Mouse (Mus musculus): Measurements from ENCODE around the gene Eif4e. TPM values are rescaled to one million over a fixed set of nuclear protein-coding genes. Genes with fewer than 3 reads are reported as not detected.
"Not testable (repeated sequence)": the region's sequence is repeated elsewhere in the genome, so short reads cannot be mapped to it uniquely, and the experiment has no call there.

Eif4e gene
- polyA plus RNA-seq, 1 experiment: 409 TPM

- Histone ChIP-seq H3K4me1 (ENCODE audit: control insufficient read depth, insufficient read depth, low read length) (no peaks in the 10 kb centered on the region), H3K27me3 (ENCODE audit: control insufficient read depth, insufficient read depth, low read length, poor library complexity, severe bottlenecking) (no peaks in the 10 kb centered on the region), H3K27ac (ENCODE audit: insufficient read depth, low read length) (no peak overlapping the region), H3K4me3 (ENCODE audit: low read depth, low read length) (no peak overlapping the region), H3K36me3 (ENCODE audit: control insufficient read depth, insufficient read depth, low read length, poor library complexity, severe bottlenecking) (peaks cover 46% of the 10 kb centered on the region), H3K9me3 (replicated peaks; ENCODE audit: control insufficient read depth, insufficient read depth, low read length, poor library complexity, severe bottlenecking) (no peaks in the 10 kb centered on the region), H3K9ac (ENCODE audit: low read depth, poor library complexity, severe bottlenecking) (no peak overlapping the region)
- TF ChIP-seq EP300 (IDR thresholded peaks at IDR 0.05; ENCODE audit: insufficient read depth, low read depth, low read length): no peak
- no peak for TF ChIP-seq CTCF (IDR thresholded peaks at IDR 0.05; ENCODE audit: low read depth, low read length)
- no peak for TF ChIP-seq POLR2A (IDR thresholded peaks at IDR 0.05; ENCODE audit: insufficient read depth, low read length)
Measured at GRCm38 (mm10) chr3:138550336-138551123, 24.6 kb downstream of the Eif4e start.

GRCm38 (mm10) chr3:138555279-138555678 lies 29.3 kb downstream of the Eif4e start:
- not testable (repeated sequence) for H3K27ac ChIP-seq (ENCODE audit: insufficient read depth, low read length); H3K4me3 ChIP-seq (ENCODE audit: low read depth, low read length); H3K9me3 ChIP-seq (replicated peaks; ENCODE audit: control insufficient read depth, insufficient read depth, low read length, poor library complexity, severe bottlenecking); H3K4me1 ChIP-seq (ENCODE audit: control insufficient read depth, insufficient read depth, low read length); H3K27me3 ChIP-seq (ENCODE audit: control insufficient read depth, insufficient read depth, low read length, poor library complexity, severe bottlenecking); H3K9ac ChIP-seq (ENCODE audit: low read depth, poor library complexity, severe bottlenecking)
- peaks cover 45% of the 10 kb centered on the region for H3K36me3 ChIP-seq (ENCODE audit: control insufficient read depth, insufficient read depth, low read length, poor library complexity, severe bottlenecking)

GRCm38 (mm10) chr3:138558529-138558928 lies 32.5 kb downstream of the Eif4e start:
- TF ChIP-seq CTCF (IDR thresholded peaks at IDR 0.05; ENCODE audit: low read depth, low read length): no peak
- no peak for TF ChIP-seq POLR2A (IDR thresholded peaks at IDR 0.05; ENCODE audit: insufficient read depth, low read length)
- no peak for TF ChIP-seq EP300 (IDR thresholded peaks at IDR 0.05; ENCODE audit: insufficient read depth, low read depth, low read length)
- Histone ChIP-seq H3K27me3 (ENCODE audit: control insufficient read depth, insufficient read depth, low read length, poor library complexity, severe bottlenecking) (no peaks in the 10 kb centered on the region), H3K4me3 (ENCODE audit: low read depth, low read length) (no peak overlapping the region), H3K27ac (ENCODE audit: insufficient read depth, low read length) (no peak overlapping the region), H3K9me3 (replicated peaks; ENCODE audit: control insufficient read depth, insufficient read depth, low read length, poor library complexity, severe bottlenecking) (no peaks in the 10 kb centered on the region), H3K4me1 (ENCODE audit: control insufficient read depth, insufficient read depth, low read length) (peaks cover 3% of the 10 kb centered on the region), H3K9ac (ENCODE audit: low read depth, poor library complexity, severe bottlenecking) (no peak overlapping the region), H3K36me3 (ENCODE audit: control insufficient read depth, insufficient read depth, low read length, poor library complexity, severe bottlenecking) (peaks cover 22% of the 10 kb centered on the region)

DNA sequence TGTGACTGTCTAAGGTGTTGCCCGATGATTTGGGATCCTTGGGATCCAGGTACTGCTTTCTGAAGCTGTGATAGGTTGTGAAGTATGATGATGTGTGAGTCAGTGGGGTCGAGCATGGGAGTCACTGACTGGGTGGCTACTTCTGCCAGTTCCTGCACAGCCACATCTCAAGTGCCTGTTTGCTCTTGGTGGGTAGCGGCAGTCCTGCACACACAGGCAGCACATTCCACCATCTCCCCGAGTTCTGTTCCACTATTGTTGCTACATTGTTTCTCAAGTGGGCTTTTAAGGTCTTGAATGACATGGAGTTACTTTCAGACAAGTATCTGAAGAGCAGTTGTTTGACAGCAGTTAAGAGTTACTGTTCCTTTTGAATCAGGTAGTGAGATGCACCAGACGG lies 34.3 kb downstream of the Eif4e start:
- H3K36me3 ChIP-seq (ENCODE audit: control insufficient read depth, insufficient read depth, low read length, poor library complexity, severe bottlenecking): peaks cover 15% of the 10 kb centered on the region
- no peak overlapping the region for H3K9ac ChIP-seq (ENCODE audit: low read depth, poor library complexity, severe bottlenecking)
- no peak overlapping the region for H3K27ac ChIP-seq (ENCODE audit: insufficient read depth, low read length)
- H3K4me3 ChIP-seq (ENCODE audit: low read depth, low read length): no peak overlapping the region
- H3K27me3 ChIP-seq (ENCODE audit: control insufficient read depth, insufficient read depth, low read length, poor library complexity, severe bottlenecking): no peaks in the 10 kb centered on the region
- no peak for TF ChIP-seq CTCF (IDR thresholded peaks at IDR 0.05; ENCODE audit: low read depth, low read length)
- no peak for TF ChIP-seq POLR2A (IDR thresholded peaks at IDR 0.05; ENCODE audit: insufficient read depth, low read length)
- TF ChIP-seq EP300 (IDR thresholded peaks at IDR 0.05; ENCODE audit: insufficient read depth, low read depth, low read length): no peak
- no peaks in the 10 kb centered on the region for H3K9me3 ChIP-seq (replicated peaks; ENCODE audit: control insufficient read depth, insufficient read depth, low read length, poor library complexity, severe bottlenecking)
- peaks cover 3% of the 10 kb centered on the region for H3K4me1 ChIP-seq (ENCODE audit: control insufficient read depth, insufficient read depth, low read length)

DNA sequence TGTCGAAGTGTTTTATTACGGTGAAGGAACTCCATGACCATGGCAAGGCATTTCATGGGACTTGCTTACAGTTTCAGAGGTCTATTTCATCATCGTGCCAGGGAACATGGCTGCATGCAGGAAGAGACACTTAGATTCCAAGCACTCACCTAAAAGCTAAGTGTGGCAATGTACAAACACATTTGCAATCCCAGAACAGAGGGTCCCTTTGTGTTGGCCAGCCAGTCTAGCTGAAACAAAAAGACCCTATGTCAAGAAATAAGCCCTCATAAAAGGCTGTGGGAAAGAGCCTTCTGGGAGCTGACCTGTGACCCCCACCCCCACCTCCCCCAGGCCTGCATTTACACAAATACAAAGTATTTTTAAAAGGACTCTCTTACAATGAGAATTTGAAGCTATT lies 34.9 kb downstream of the Eif4e start:
- Histone ChIP-seq H3K27me3 (ENCODE audit: control insufficient read depth, insufficient read depth, low read length, poor library complexity, severe bottlenecking) (no peaks in the 10 kb centered on the region), H3K9me3 (replicated peaks; ENCODE audit: control insufficient read depth, insufficient read depth, low read length, poor library complexity, severe bottlenecking) (no peaks in the 10 kb centered on the region), H3K36me3 (ENCODE audit: control insufficient read depth, insufficient read depth, low read length, poor library complexity, severe bottlenecking) (peaks cover 15% of the 10 kb centered on the region), H3K27ac (ENCODE audit: insufficient read depth, low read length) (no peak overlapping the region), H3K4me1 (ENCODE audit: control insufficient read depth, insufficient read depth, low read length) (peaks cover 3% of the 10 kb centered on the region), H3K9ac (ENCODE audit: low read depth, poor library complexity, severe bottlenecking) (no peak overlapping the region), H3K4me3 (ENCODE audit: low read depth, low read length) (no peak overlapping the region)
- TF ChIP-seq CTCF (IDR thresholded peaks at IDR 0.05; ENCODE audit: low read depth, low read length): no peak
- TF ChIP-seq EP300 (IDR thresholded peaks at IDR 0.05; ENCODE audit: insufficient read depth, low read depth, low read length): no peak
- TF ChIP-seq POLR2A (IDR thresholded peaks at IDR 0.05; ENCODE audit: insufficient read depth, low read length): no peak

GRCm38 (mm10) chr3:138578867-138579266 lies 52.9 kb downstream of the Eif4e start:
- H3K4me1 ChIP-seq (ENCODE audit: control insufficient read depth, insufficient read depth, low read length): no peaks in the 10 kb centered on the region
- no peak overlapping the region for H3K27ac ChIP-seq (ENCODE audit: insufficient read depth, low read length)
- no peak overlapping the region for H3K9ac ChIP-seq (ENCODE audit: low read depth, poor library complexity, severe bottlenecking)
- TF ChIP-seq CTCF (IDR thresholded peaks at IDR 0.05; ENCODE audit: low read depth, low read length) (no peak), POLR2A (IDR thresholded peaks at IDR 0.05; ENCODE audit: insufficient read depth, low read length) (no peak), EP300 (IDR thresholded peaks at IDR 0.05; ENCODE audit: insufficient read depth, low read depth, low read length) (no peak)
- H3K36me3 ChIP-seq (ENCODE audit: control insufficient read depth, insufficient read depth, low read length, poor library complexity, severe bottlenecking): no peaks in the 10 kb centered on the region
- no peak overlapping the region for H3K4me3 ChIP-seq (ENCODE audit: low read depth, low read length)
- peaks cover 5% of the 10 kb centered on the region for H3K9me3 ChIP-seq (replicated peaks; ENCODE audit: control insufficient read depth, insufficient read depth, low read length, poor library complexity, severe bottlenecking)
- H3K27me3 ChIP-seq (ENCODE audit: control insufficient read depth, insufficient read depth, low read length, poor library complexity, severe bottlenecking): no peaks in the 10 kb centered on the region

Data from ES-Bruce4 (cell line).